Mouse (Mus musculus): ENCODE measurements at regions not wholly inside any gene's neighbourhood (a gene's known extent, or its start where the extent isn't known, plus 50 kb on each side); places are given as distances from the start of the nearest gene placed in this dataset.

DNA sequence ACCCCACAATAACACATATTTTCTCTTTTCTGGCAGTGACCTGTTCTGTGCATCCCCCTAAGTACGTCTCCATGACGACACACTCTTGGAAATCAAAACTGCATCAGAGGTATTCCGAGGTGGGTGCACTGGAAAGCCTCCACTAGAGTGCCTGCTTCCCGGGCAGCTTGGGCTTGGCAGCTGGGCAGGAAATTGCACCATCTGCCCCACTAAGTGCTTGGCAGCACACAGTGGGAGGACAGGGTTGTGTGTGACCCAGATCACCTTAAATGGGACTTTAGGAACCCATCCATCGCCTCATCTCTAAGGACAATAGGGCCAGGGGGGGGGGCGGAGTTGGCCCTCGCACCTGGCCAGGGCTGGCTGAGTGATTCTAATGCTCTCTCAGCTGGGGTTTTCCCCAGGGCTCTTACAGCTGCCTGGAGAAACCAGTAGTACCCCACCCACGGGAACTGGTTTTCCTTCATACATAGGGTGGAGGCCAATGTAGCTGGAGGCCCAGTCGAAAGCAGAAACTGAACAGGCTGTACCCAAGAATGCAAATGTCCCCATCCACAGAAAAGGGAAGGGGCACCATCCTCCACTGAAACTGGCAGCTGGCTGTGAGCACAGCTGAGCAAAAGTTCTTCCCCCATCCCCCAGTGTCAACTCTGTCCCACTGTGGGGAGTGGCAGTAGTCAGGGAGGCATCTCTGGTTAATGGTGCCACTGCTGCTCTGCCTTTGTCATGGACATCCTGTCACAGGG lies 75.7 kb downstream of the Cryaa start:
- peak; percentile 96 for TF ChIP-seq EP300 (optimal IDR thresholded peaks at IDR 0.05)
- no peak for TF ChIP-seq CTCF (IDR thresholded peaks at IDR 0.05; ENCODE audit: low read depth)
